Mouse (Mus musculus): ENCODE results near the gene Jph3. TPM values are rescaled to one million over a fixed set of nuclear protein-coding genes. Genes with fewer than 3 reads are reported as not detected.

The Jph3 gene
- polyA plus RNA-seq, 1 experiment from 2014 or later, result 2.4 TPM

GRCm38 (mm10) chr8:121699936-121700335 is 29.5 kb upstream of the Jph3 start:
- Histone ChIP-seq H3K4me2 (no peak overlapping the region), H3K36me3 (no peaks in the 10 kb centered on the region)

GRCm38 (mm10) chr8:121705174-121705573 is 24.2 kb upstream of the Jph3 start:
- H3K27ac ChIP-seq, result no peak overlapping the region
- ATAC-seq (ENCODE audit: insufficient number of reproducible peaks, insufficient read depth, low FRiP score, low TSS enrichment, low read depth), result no peak
- peak overlapping the region; percentile 33; the same call in 1 of the 2 replicates for H3K9ac ChIP-seq
- peaks cover 9% of the 10 kb centered on the region; the same call in 1 of the 2 replicates for H3K27me3 ChIP-seq
- no peak overlapping the region for H3K4me2 ChIP-seq
- no peak overlapping the region for H3K4me3 ChIP-seq
- H3K4me1 ChIP-seq, result no peaks in the 10 kb centered on the region
- 54% methylated on average over 3 of the region's 3 CpGs for WGBS
- H3K9me3 ChIP-seq, result no peaks in the 10 kb centered on the region
- H3K36me3 ChIP-seq, result no peaks in the 10 kb centered on the region

More at GRCm38 (mm10) chr8:121699936-121700335, 29.5 kb upstream of the Jph3 start:
- H3K27me3 ChIP-seq, result no peaks in the 10 kb centered on the region
- H3K4me3 ChIP-seq, result no peak overlapping the region
- H3K4me1 ChIP-seq, result peaks cover 13% of the 10 kb centered on the region
- H3K9ac ChIP-seq, result no peak overlapping the region
- WGBS, result 80% methylated on average over 2 of the region's 2 CpGs
- H3K9me3 ChIP-seq, result no peaks in the 10 kb centered on the region
- H3K27ac ChIP-seq, result no peak overlapping the region
- ATAC-seq (ENCODE audit: insufficient number of reproducible peaks, insufficient read depth, low FRiP score, low TSS enrichment, low read depth), result no peak

GRCm38 (mm10) chr8:121706956-121707355 is 22.5 kb upstream of the Jph3 start:
- ATAC-seq (ENCODE audit: insufficient number of reproducible peaks, insufficient read depth, low FRiP score, low TSS enrichment, low read depth), result no peak
- H3K4me3 ChIP-seq, result no peak overlapping the region
- H3K27me3 ChIP-seq, result peaks cover 9% of the 10 kb centered on the region; the same call in 1 of the 2 replicates
- no peaks in the 10 kb centered on the region for H3K4me1 ChIP-seq
- H3K36me3 ChIP-seq, result no peaks in the 10 kb centered on the region
- H3K27ac ChIP-seq, result no peak overlapping the region
- WGBS, result 79% methylated on average over 11 of the region's 11 CpGs
- H3K9ac ChIP-seq, result no peak overlapping the region
- H3K9me3 ChIP-seq, result no peaks in the 10 kb centered on the region
- no peak overlapping the region for H3K4me2 ChIP-seq

- H3K9me3 ChIP-seq, result no peaks in the 10 kb centered on the region
- H3K4me2 ChIP-seq, result no peak overlapping the region
- H3K4me3 ChIP-seq, result no peak overlapping the region
- ATAC-seq (ENCODE audit: insufficient number of reproducible peaks, insufficient read depth, low FRiP score, low TSS enrichment, low read depth), result no peak
- H3K27me3 ChIP-seq, result peaks cover 12% of the 10 kb centered on the region
- WGBS, result 53% methylated on average over 6 of the region's 6 CpGs
- H3K9ac ChIP-seq, result no peak overlapping the region
- H3K4me1 ChIP-seq, result no peaks in the 10 kb centered on the region
- H3K36me3 ChIP-seq, result no peaks in the 10 kb centered on the region
- no peak overlapping the region for H3K27ac ChIP-seq
Measured at GRCm38 (mm10) chr8:121708406-121708805, 21.0 kb upstream of the Jph3 start.

GRCm38 (mm10) chr8:121717502-121717901 is 11.9 kb upstream of the Jph3 start:
- 45% methylated on average over 14 of the region's 14 CpGs for WGBS
- Histone ChIP-seq H3K4me1 (peaks cover 14% of the 10 kb centered on the region), H3K9ac (peak overlapping the region; percentile 12; the same call in 1 of the 2 replicates), H3K4me2 (peak overlapping the region; percentile 45), H3K27ac (no peak overlapping the region), H3K36me3 (no peaks in the 10 kb centered on the region), H3K4me3 (no peak overlapping the region), H3K9me3 (no peaks in the 10 kb centered on the region), H3K27me3 (peaks cover 30% of the 10 kb centered on the region)
- no peak for ATAC-seq (ENCODE audit: insufficient number of reproducible peaks, insufficient read depth, low FRiP score, low TSS enrichment, low read depth)

GRCm38 (mm10) chr8:121717982-121718425 is 11.4 kb upstream of the Jph3 start:
- ATAC-seq (ENCODE audit: insufficient number of reproducible peaks, insufficient read depth, low FRiP score, low TSS enrichment, low read depth), result peak; percentile 61; the same call in 1 of the 2 replicates
- Histone ChIP-seq H3K27ac (no peak overlapping the region), H3K36me3 (no peaks in the 10 kb centered on the region), H3K9me3 (no peaks in the 10 kb centered on the region), H3K27me3 (peaks cover 27% of the 10 kb centered on the region), H3K4me1 (peaks cover 14% of the 10 kb centered on the region), H3K4me2 (peak overlapping the region; percentile 45), H3K4me3 (no peak overlapping the region), H3K9ac (peak overlapping the region; percentile 12; the same call in 1 of the 2 replicates)
- 29% methylated on average over 12 of the region's 12 CpGs for WGBS

- no peak for ATAC-seq (ENCODE audit: insufficient number of reproducible peaks, insufficient read depth, low FRiP score, low TSS enrichment, low read depth)
- 50% methylated on average over 6 of the region's 6 CpGs for WGBS
- H3K4me2 ChIP-seq, result no peak overlapping the region
- H3K4me1 ChIP-seq, result peaks cover 14% of the 10 kb centered on the region
- no peaks in the 10 kb centered on the region for H3K9me3 ChIP-seq
- peaks cover 24% of the 10 kb centered on the region for H3K27me3 ChIP-seq
- H3K9ac ChIP-seq, result no peak overlapping the region
- H3K36me3 ChIP-seq, result no peaks in the 10 kb centered on the region
- no peak overlapping the region for H3K27ac ChIP-seq
- no peak overlapping the region for H3K4me3 ChIP-seq
Measured at GRCm38 (mm10) chr8:121718925-121719324, 10.5 kb upstream of the Jph3 start.

- H3K4me1 ChIP-seq, result peaks cover 5% of the 10 kb centered on the region; the same call in 1 of the 2 replicates
- 60% methylated on average over 6 of the region's 6 CpGs for WGBS
- no peak overlapping the region for H3K9ac ChIP-seq
- H3K4me2 ChIP-seq, result no peak overlapping the region
- H3K9me3 ChIP-seq, result no peaks in the 10 kb centered on the region
- H3K27ac ChIP-seq, result no peak overlapping the region
- ATAC-seq (ENCODE audit: insufficient number of reproducible peaks, insufficient read depth, low FRiP score, low TSS enrichment, low read depth), result no peak
- H3K4me3 ChIP-seq, result no peak overlapping the region
- no peaks in the 10 kb centered on the region for H3K36me3 ChIP-seq
- peaks cover 15% of the 10 kb centered on the region for H3K27me3 ChIP-seq
Measured at GRCm38 (mm10) chr8:121721072-121721471, 8.4 kb upstream of the Jph3 start.

- Histone ChIP-seq H3K9me3 (no peaks in the 10 kb centered on the region; the same call in 1 of the 2 replicates), H3K27ac (no peak overlapping the region), H3K4me2 (no peak overlapping the region), H3K4me1 (no peaks in the 10 kb centered on the region), H3K9ac (no peak overlapping the region), H3K4me3 (no peak overlapping the region), H3K36me3 (no peaks in the 10 kb centered on the region), H3K27me3 (peaks cover 35% of the 10 kb centered on the region)
- WGBS, result 81% methylated on average over 12 of the region's 12 CpGs
- 0 out of 2 replicates have a peak, but pooled peaks have one; percentile 10 for ATAC-seq (ENCODE audit: insufficient number of reproducible peaks, insufficient read depth, low FRiP score, low TSS enrichment, low read depth)
Measured at GRCm38 (mm10) chr8:121723846-121724245, 5.6 kb upstream of the Jph3 start.

GRCm38 (mm10) chr8:121727164-121727563 is 2.3 kb upstream of the Jph3 start:
- no peak overlapping the region for H3K4me3 ChIP-seq
- no peaks in the 10 kb centered on the region; the same call in 1 of the 2 replicates for H3K9me3 ChIP-seq
- no peak overlapping the region for H3K27ac ChIP-seq
- H3K27me3 ChIP-seq, result peaks cover 63% of the 10 kb centered on the region
- no peak overlapping the region for H3K4me2 ChIP-seq
- no peak for ATAC-seq (ENCODE audit: insufficient number of reproducible peaks, insufficient read depth, low FRiP score, low TSS enrichment, low read depth)
- 48% methylated on average over 3 of the region's 3 CpGs for WGBS
- no peak overlapping the region for H3K9ac ChIP-seq
- no peaks in the 10 kb centered on the region for H3K36me3 ChIP-seq
- H3K4me1 ChIP-seq, result peaks cover 16% of the 10 kb centered on the region

GRCm38 (mm10) chr8:121729754-121730153 is 331 bp downstream of the Jph3 start:
- Histone ChIP-seq H3K27me3 (peaks cover 83% of the 10 kb centered on the region), H3K36me3 (no peaks in the 10 kb centered on the region)

GRCm38 (mm10) chr8:121730170-121730569 is 747 bp downstream of the Jph3 start:
- no peak overlapping the region; the same call in 1 of the 2 replicates for H3K9ac ChIP-seq
- no peak overlapping the region for H3K27ac ChIP-seq
- H3K4me1 ChIP-seq, result peaks cover 18% of the 10 kb centered on the region
- WGBS, result 1% methylated on average over 29 of the region's 60 CpGs
- no peak for ATAC-seq (ENCODE audit: insufficient number of reproducible peaks, insufficient read depth, low FRiP score, low TSS enrichment, low read depth)
- peak overlapping the region; percentile 59 for H3K4me3 ChIP-seq
- no peaks in the 10 kb centered on the region; the same call in 1 of the 2 replicates for H3K9me3 ChIP-seq
- H3K27me3 ChIP-seq, result peaks cover 84% of the 10 kb centered on the region
- H3K36me3 ChIP-seq, result no peaks in the 10 kb centered on the region
- peak overlapping the region; percentile 87 for H3K4me2 ChIP-seq

More at GRCm38 (mm10) chr8:121729754-121730153, 331 bp downstream of the Jph3 start:
- peak overlapping the region; percentile 87 for H3K4me2 ChIP-seq
- no peak for ATAC-seq (ENCODE audit: insufficient number of reproducible peaks, insufficient read depth, low FRiP score, low TSS enrichment, low read depth)
- under 1% methylated on average over 52 of the region's 54 CpGs for WGBS
- H3K4me3 ChIP-seq, result peak overlapping the region; percentile 59
- H3K9ac ChIP-seq, result peak overlapping the region; percentile 46; the same call in 1 of the 2 replicates
- no peak overlapping the region for H3K27ac ChIP-seq
- no peaks in the 10 kb centered on the region; the same call in 1 of the 2 replicates for H3K9me3 ChIP-seq
- peaks cover 18% of the 10 kb centered on the region for H3K4me1 ChIP-seq

Data from embryonic facial prominence, embryonic 13.5 days (tissue).